Mouse (Mus musculus) forebrain, embryonic 13.5 days (tissue): Measurements from ENCODE around the gene Agap1. TPM values are rescaled to one million over a fixed set of nuclear protein-coding genes. Genes with fewer than 3 reads are reported as not detected.
A peak's percentile ranks its signal among the peaks of the same experiment; 100 is the strongest.

ENCODE experiments used
- ATAC-seq: fragments of 200-750 bp; cut with Nextera tagmentation; 2 replicates; pipeline ENCODE4 v1.8.0; 2017
- H3K27ac ChIP-seq: fragments of 300-500 bp; sonication (generic); 2 replicates; pipeline ENCODE4 v1.5.1; 2015; ENCODE audit warnings: inconsistent platforms, mild to moderate bottlenecking, moderate library complexity
- H3K27me3 ChIP-seq: fragments of 300-500 bp; sonication (generic); 2 replicates; pipeline ENCODE4 v1.6.1; 2015; ENCODE audit warnings: mild to moderate bottlenecking, inconsistent platforms
- H3K36me3 ChIP-seq: fragments of 300-500 bp; sonication (generic); 2 replicates; pipeline ENCODE4 v1.6.1; 2015; ENCODE audit warnings: mild to moderate bottlenecking, inconsistent platforms; ENCODE audit not compliant: poor library complexity, severe bottlenecking
- H3K4me1 ChIP-seq: fragments of 300-500 bp; sonication (generic); 2 replicates; pipeline ENCODE4 v1.6.1; 2015; ENCODE audit warnings: inconsistent platforms
- H3K4me2 ChIP-seq: fragments of 300-500 bp; sonication (generic); 2 replicates; pipeline ENCODE4 v1.6.1; 2015; ENCODE audit warnings: inconsistent platforms, mild to moderate bottlenecking, moderate library complexity
- H3K4me3 ChIP-seq: fragments of 300-500 bp; sonication (generic); 2 replicates; pipeline ENCODE4 v1.5.1; 2015; ENCODE audit warnings: mild to moderate bottlenecking, inconsistent platforms
- H3K9ac ChIP-seq: fragments of 300-500 bp; sonication (generic); 2 replicates; pipeline ENCODE4 v1.6.1; 2015; ENCODE audit warnings: mild to moderate bottlenecking, inconsistent platforms
- H3K9me3 ChIP-seq: fragments of 300-500 bp; sonication (generic); replicated peaks from 2 replicates; pipeline ENCODE4 v1.6.1; 2016; ENCODE audit warnings: inconsistent platforms
- WGBS: fragments of 180-500 bp; shearing (Covaris S2); methylation state at CpG from one replicate; pipeline ENCODE4 v1.1.7; 2015; 5-methylcytosine and 5-hydroxymethylcytosine counted together
- polyA plus RNA-seq: library from polyadenylated mRNA; unstranded; fragments of >200 nt; fragmentation: Nextera tagmentation; extraction: Ambion mirVana; gene quantifications from 2 replicates; pipeline ENCODE4 v1.2.1, GENCODE M21; 2015

The Agap1 gene
- polyA plus RNA-seq, 1 experiment from 2014 or later, result 25.4 TPM

- H3K9me3 ChIP-seq, result no peaks in the 10 kb centered on the region
- H3K4me1 ChIP-seq, result no peaks in the 10 kb centered on the region
- no peak overlapping the region for H3K27ac ChIP-seq
- H3K27me3 ChIP-seq, result peaks cover 83% of the 10 kb centered on the region
- H3K9ac ChIP-seq, result no peak overlapping the region
- 42% methylated on average over 3 of the region's 3 CpGs for WGBS
- no peak overlapping the region for H3K4me3 ChIP-seq
- H3K36me3 ChIP-seq, result peaks cover 17% of the 10 kb centered on the region
- ATAC-seq, result no peak
- H3K4me2 ChIP-seq, result no peak overlapping the region
Measured at GRCm38 (mm10) chr1:89724141-89724540, 269.5 kb downstream of the Agap1 start.

DNA sequence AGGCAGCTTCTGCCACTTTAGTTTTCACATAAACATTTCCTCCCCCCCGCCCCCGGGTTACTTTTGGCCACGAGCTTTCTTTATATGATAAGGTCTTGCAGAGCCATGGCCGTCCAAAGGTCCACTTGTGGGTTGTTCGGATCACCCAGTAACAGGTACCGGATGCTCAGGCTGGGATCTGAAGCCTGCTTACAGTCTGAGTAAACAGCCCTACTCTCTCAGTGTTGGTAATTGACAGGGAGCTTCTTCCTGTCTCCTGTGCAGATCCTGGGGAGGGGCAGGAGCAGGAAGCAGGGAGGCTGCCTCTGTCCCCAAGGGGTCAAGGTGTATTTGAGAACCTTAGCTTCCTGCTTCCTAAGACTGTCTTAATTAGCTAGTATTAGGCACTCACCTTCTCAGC, 269.9 kb downstream of the Agap1 start:
- no peak overlapping the region for H3K9ac ChIP-seq
- H3K4me1 ChIP-seq, result no peaks in the 10 kb centered on the region
- WGBS, result 80% methylated on average over 6 of the region's 6 CpGs
- no peak for ATAC-seq
- no peak overlapping the region for H3K4me3 ChIP-seq
- H3K4me2 ChIP-seq, result no peak overlapping the region
- no peaks in the 10 kb centered on the region for H3K9me3 ChIP-seq
- no peak overlapping the region for H3K27ac ChIP-seq
- peaks cover 83% of the 10 kb centered on the region for H3K27me3 ChIP-seq
- peaks cover 19% of the 10 kb centered on the region for H3K36me3 ChIP-seq

GRCm38 (mm10) chr1:89724957-89725356, 270.4 kb downstream of the Agap1 start:
- H3K4me2 ChIP-seq, result no peak overlapping the region
- no peak overlapping the region for H3K4me3 ChIP-seq
- peaks cover 19% of the 10 kb centered on the region for H3K36me3 ChIP-seq
- no peaks in the 10 kb centered on the region for H3K4me1 ChIP-seq
- H3K27me3 ChIP-seq, result peaks cover 84% of the 10 kb centered on the region
- no peak for ATAC-seq
- 61% methylated on average over 9 of the region's 9 CpGs for WGBS
- H3K9ac ChIP-seq, result no peak overlapping the region
- H3K27ac ChIP-seq, result no peak overlapping the region
- H3K9me3 ChIP-seq, result no peaks in the 10 kb centered on the region

GRCm38 (mm10) chr1:89728481-89728880, 273.9 kb downstream of the Agap1 start:
- H3K9ac ChIP-seq, result no peak overlapping the region
- H3K27me3 ChIP-seq, result peaks cover 91% of the 10 kb centered on the region
- H3K27ac ChIP-seq, result no peak overlapping the region
- 91% methylated on average over 6 of the region's 6 CpGs for WGBS
- H3K4me1 ChIP-seq, result no peaks in the 10 kb centered on the region
- ATAC-seq, result no peak
- no peak overlapping the region for H3K4me2 ChIP-seq
- peaks cover 19% of the 10 kb centered on the region for H3K36me3 ChIP-seq
- no peaks in the 10 kb centered on the region for H3K9me3 ChIP-seq
- no peak overlapping the region for H3K4me3 ChIP-seq

- no peak for ATAC-seq
- WGBS, result 89% methylated on average over 13 of the region's 13 CpGs
- Histone ChIP-seq H3K27ac (no peak overlapping the region), H3K9ac (no peak overlapping the region), H3K36me3 (peaks cover 20% of the 10 kb centered on the region), H3K4me3 (no peak overlapping the region), H3K27me3 (peaks cover 94% of the 10 kb centered on the region), H3K4me2 (no peak overlapping the region), H3K9me3 (no peaks in the 10 kb centered on the region), H3K4me1 (0 out of 2 replicates have a peak, but pooled peaks cover 7% of the 10 kb centered on the region)
Measured at GRCm38 (mm10) chr1:89730589-89731195, 276.1 kb downstream of the Agap1 start.

DNA sequence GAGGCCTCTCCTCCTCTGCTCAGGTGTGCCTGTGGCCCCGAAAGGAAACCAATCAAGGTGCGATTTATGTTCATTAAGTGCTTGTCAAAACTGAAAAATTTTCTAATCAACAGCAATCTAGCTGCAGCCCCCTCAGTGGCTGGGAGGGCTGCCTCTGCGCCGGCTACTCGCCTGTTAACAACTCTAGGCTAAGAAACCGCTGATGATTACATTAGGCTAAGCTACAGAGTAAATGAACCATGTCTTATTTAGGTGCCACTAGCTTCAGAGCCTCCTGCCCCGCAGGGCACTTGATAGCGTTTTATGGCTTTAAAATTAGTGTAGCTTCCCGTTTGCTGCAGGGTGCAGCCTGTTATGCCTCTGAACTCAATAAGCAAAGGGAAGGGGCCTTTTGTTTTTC, 279.8 kb downstream of the Agap1 start:
- WGBS, result 47% methylated on average over 9 of the region's 9 CpGs
- ATAC-seq, result no peak
- Histone ChIP-seq H3K4me2 (no peak overlapping the region), H3K9me3 (no peaks in the 10 kb centered on the region), H3K36me3 (peaks cover 4% of the 10 kb centered on the region; the same call in 1 of the 2 replicates), H3K9ac (no peak overlapping the region), H3K4me1 (peaks cover 17% of the 10 kb centered on the region), H3K27me3 (peaks cover 86% of the 10 kb centered on the region), H3K4me3 (no peak overlapping the region), H3K27ac (no peak overlapping the region)

DNA sequence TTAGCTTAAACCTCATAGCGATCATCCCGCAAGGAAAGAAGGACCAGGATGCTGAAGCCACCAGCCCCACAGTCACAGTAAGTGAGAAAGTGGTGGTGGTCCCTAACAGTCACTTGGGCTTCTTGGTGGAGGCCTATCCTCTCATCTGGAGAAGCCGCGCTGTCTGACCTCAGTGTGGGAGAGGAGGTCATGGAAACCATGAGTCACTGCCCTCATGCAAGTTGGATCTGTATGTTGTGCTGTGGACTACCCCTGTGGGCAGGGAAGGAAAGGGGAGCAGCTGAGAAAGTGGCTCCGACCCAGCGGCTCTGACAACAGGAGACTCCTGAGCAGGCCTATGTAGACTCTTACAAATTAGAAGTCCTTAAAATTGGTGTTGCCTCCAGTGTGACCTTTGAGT, 280.5 kb downstream of the Agap1 start:
- H3K4me3 ChIP-seq, result no peak overlapping the region
- peaks cover 25% of the 10 kb centered on the region for H3K4me1 ChIP-seq
- H3K36me3 ChIP-seq, result peaks cover 4% of the 10 kb centered on the region; the same call in 1 of the 2 replicates
- H3K9ac ChIP-seq, result no peak overlapping the region
- WGBS, result 97% methylated on average over 6 of the region's 6 CpGs
- no peak overlapping the region for H3K27ac ChIP-seq
- no peak overlapping the region for H3K4me2 ChIP-seq
- H3K27me3 ChIP-seq, result peaks cover 80% of the 10 kb centered on the region
- no peak for ATAC-seq
- H3K9me3 ChIP-seq, result no peaks in the 10 kb centered on the region

DNA sequence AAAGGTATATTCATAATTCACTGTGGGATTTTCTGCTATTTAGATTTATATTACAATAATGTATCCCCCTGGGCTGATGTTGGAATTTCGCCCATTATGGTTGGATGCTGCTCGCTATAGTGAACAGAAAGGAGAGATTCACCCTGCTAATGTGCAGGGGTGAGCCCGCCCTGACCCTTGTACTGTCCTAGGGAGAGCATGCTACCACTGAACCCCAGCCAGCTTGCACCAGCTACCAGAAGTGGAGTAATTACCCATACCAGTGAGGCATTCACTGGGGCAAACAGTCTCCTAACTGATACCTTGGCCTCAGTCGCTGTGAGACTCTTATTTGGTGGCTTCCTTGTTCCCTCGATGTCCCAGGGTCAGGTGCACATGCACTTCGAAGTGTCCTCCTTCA, 281.4 kb downstream of the Agap1 start:
- Histone ChIP-seq H3K9ac (no peak overlapping the region), H3K4me2 (no peak overlapping the region), H3K27ac (no peak overlapping the region), H3K9me3 (no peaks in the 10 kb centered on the region), H3K4me1 (peaks cover 30% of the 10 kb centered on the region), H3K4me3 (no peak overlapping the region), H3K27me3 (peaks cover 79% of the 10 kb centered on the region), H3K36me3 (peaks cover 4% of the 10 kb centered on the region; the same call in 1 of the 2 replicates)
- 93% methylated on average over 6 of the region's 6 CpGs for WGBS
- no peak for ATAC-seq

GRCm38 (mm10) chr1:89739067-89739774, 284.6 kb downstream of the Agap1 start:
- peak; percentile 93 for ATAC-seq
- peaks cover 30% of the 10 kb centered on the region for H3K4me1 ChIP-seq
- no peak overlapping the region for H3K4me3 ChIP-seq
- peaks cover 79% of the 10 kb centered on the region for H3K27me3 ChIP-seq
- H3K27ac ChIP-seq, result peak overlapping the region; percentile 58
- H3K36me3 ChIP-seq, result peaks cover 8% of the 10 kb centered on the region; the same call in 1 of the 2 replicates
- WGBS, result 10% methylated on average over 17 of the region's 17 CpGs
- H3K9me3 ChIP-seq, result no peaks in the 10 kb centered on the region
- peak overlapping the region; percentile 25 for H3K4me2 ChIP-seq
- H3K9ac ChIP-seq, result no peak overlapping the region

- Histone ChIP-seq H3K4me1 (peaks cover 25% of the 10 kb centered on the region), H3K4me2 (peak overlapping the region; percentile 25; the same call in 1 of the 2 replicates), H3K9me3 (no peaks in the 10 kb centered on the region), H3K27me3 (peaks cover 79% of the 10 kb centered on the region), H3K4me3 (no peak overlapping the region), H3K27ac (peak overlapping the region; percentile 58; the same call in 1 of the 2 replicates), H3K36me3 (peaks cover 13% of the 10 kb centered on the region), H3K9ac (no peak overlapping the region)
- peak; percentile 65 for ATAC-seq
- WGBS, result 7% methylated on average over 3 of the region's 3 CpGs
Measured at GRCm38 (mm10) chr1:89739775-89740099, 285.1 kb downstream of the Agap1 start.

DNA sequence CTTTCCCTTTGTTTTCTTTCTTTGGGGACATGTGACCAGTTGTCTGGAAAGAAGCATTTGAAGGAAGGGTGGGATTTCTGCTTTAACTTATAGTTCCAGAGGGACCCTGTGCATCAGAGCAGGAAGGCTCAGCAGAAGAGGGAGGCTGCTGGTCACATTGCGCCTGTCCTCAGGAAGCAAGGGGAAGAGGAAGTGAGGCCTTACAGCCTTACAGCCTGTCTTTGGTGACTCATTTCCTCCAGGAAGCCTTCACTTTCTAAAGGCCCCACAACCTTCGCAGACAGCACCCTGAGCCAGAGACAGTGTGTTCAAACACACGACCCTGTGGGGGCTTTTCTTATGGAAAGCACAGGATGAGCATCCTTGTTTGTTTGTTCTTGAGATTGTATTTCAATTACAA, 287.8 kb downstream of the Agap1 start:
- Histone ChIP-seq H3K4me2 (no peak overlapping the region), H3K9ac (no peak overlapping the region), H3K4me1 (peaks cover 24% of the 10 kb centered on the region), H3K9me3 (no peaks in the 10 kb centered on the region), H3K27ac (no peak overlapping the region), H3K36me3 (peaks cover 19% of the 10 kb centered on the region), H3K27me3 (peaks cover 79% of the 10 kb centered on the region), H3K4me3 (no peak overlapping the region)
- no peak for ATAC-seq
- WGBS, result 90% methylated on average over 3 of the region's 3 CpGs

GRCm38 (mm10) chr1:89746171-89746570, 291.6 kb downstream of the Agap1 start:
- Histone ChIP-seq H3K9ac (no peak overlapping the region), H3K27ac (no peak overlapping the region), H3K27me3 (peaks cover 84% of the 10 kb centered on the region), H3K9me3 (no peaks in the 10 kb centered on the region), H3K4me1 (peaks cover 19% of the 10 kb centered on the region), H3K4me3 (no peak overlapping the region), H3K4me2 (no peak overlapping the region), H3K36me3 (peaks cover 19% of the 10 kb centered on the region)
- 61% methylated on average over 3 of the region's 3 CpGs for WGBS
- no peak for ATAC-seq
